Mouse (Mus musculus): Measurements from ENCODE around the gene Sox2.

Sox2 gene

DNA sequence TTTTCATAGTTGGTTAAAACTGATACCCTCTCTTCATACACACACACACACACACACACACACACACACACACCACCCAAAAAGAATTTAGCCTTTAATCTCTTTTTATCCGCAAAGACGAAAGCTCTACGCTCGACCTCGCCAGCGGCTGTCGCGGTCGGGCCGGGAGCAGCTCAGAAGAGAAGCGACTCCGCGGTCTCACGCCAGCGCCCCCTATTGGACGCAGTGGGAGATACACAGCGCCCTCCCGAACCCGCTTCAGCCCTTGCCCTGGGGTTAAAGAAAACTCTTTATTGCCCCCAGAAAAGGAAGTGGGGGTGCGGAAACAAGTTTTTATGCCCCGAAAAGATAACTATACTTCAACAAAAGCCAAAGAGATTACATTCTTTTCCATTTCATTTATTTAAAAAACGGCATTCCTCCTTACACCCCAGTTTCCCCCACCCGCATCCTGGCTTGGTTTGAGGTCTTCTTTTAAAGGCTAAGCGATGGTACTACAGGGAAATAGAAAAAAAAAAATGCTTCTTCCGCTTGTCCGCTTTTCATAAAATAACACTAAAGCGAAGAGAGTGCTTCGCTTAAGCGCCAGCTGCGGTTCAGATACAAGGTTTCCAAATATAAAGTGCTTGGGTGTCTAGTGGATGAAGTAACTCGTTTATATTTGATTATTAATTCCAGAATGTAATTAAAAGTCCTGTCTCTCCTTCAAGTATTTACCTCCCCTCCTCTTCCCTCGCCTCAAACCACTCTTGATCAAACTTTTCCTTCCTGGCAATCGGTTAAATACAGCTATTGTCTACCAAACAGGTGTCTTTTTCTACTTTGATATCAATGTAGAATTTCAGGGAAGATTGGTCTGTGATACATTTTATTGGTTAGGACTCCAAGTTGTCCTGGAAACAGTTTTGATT lies 9.3 kb upstream of the Sox2 start:
- in situ Hi-C loops (cut with MboI; ENCODE audit: low pct_unique_long_range_greater_than_20kb in 1 of 2, low sequenced_read_pairs in 2 of 2, unreplicated experiment in 1 of 2) = loop anchor here (10.0 to 25.0 kb wide), 3 partner anchors 134 to 846 kb away; no protein-coding TSS in a partner anchor

GRCm38 (mm10) chr3:34641756-34642497 lies 8.3 kb upstream of the Sox2 start:
- in situ Hi-C loops (cut with MboI; ENCODE audit: low pct_unique_long_range_greater_than_20kb in 1 of 2, low sequenced_read_pairs in 2 of 2, unreplicated experiment in 1 of 2) = loop anchor here (10.0 to 25.0 kb wide), 3 partner anchors 133 to 845 kb away; no protein-coding TSS in a partner anchor

DNA sequence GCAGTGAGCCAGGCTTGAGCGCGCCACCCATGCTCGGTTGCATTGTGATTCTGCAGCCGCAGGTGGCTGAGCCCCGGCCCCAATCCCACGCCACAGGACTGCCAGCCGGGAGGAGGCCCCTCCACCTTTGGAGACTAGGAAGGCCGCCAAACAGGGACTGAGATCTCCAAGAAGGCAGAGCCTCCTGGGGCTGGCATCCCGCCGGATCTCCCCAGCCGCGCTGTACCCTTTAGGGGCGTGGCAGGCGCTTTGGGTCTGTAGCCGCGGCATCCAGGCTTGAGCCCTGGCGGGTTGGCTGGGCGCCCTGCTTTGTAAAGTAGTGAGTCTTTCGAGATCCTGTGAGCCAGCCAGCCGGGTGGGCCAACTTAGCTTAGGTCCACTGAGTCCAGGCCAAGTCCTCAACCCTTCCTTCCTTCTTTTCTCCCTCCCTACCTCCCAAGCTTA lies 7.7 kb upstream of the Sox2 start:
- in situ Hi-C loops (cut with MboI; ENCODE audit: low pct_unique_long_range_greater_than_20kb in 1 of 2, low sequenced_read_pairs in 2 of 2, unreplicated experiment in 1 of 2) = loop anchor here (10.0 to 25.0 kb wide), 3 partner anchors 132 to 845 kb away; no protein-coding TSS in a partner anchor

GRCm38 (mm10) chr3:34643067-34643466 lies 7.1 kb upstream of the Sox2 start:
- in situ Hi-C loops (cut with MboI; ENCODE audit: low pct_unique_long_range_greater_than_20kb in 1 of 2, low sequenced_read_pairs in 2 of 2, unreplicated experiment in 1 of 2) = loop anchor here (10.0 to 25.0 kb wide), 3 partner anchors 132 to 844 kb away; no protein-coding TSS in a partner anchor

GRCm38 (mm10) chr3:34643536-34644115 lies 6.6 kb upstream of the Sox2 start:
- in situ Hi-C loops (cut with MboI; ENCODE audit: low pct_unique_long_range_greater_than_20kb in 1 of 2, low sequenced_read_pairs in 2 of 2, unreplicated experiment in 1 of 2) = loop anchor here (10.0 to 25.0 kb wide), 3 partner anchors 131 to 844 kb away; no protein-coding TSS in a partner anchor

- in situ Hi-C loops (cut with MboI; ENCODE audit: low pct_unique_long_range_greater_than_20kb in 1 of 2, low sequenced_read_pairs in 2 of 2, unreplicated experiment in 1 of 2) = loop anchor here (10.0 to 25.0 kb wide), 3 partner anchors 129 to 841 kb away; no protein-coding TSS in a partner anchor
These were observed 4.0 kb upstream of the Sox2 start for GRCm38 (mm10) chr3:34646169-34646568.

GRCm38 (mm10) chr3:34647688-34648087 lies 2.5 kb upstream of the Sox2 start:
- in situ Hi-C loops (cut with MboI; ENCODE audit: low pct_unique_long_range_greater_than_20kb in 1 of 2, low sequenced_read_pairs in 2 of 2, unreplicated experiment in 1 of 2) = loop anchor here (10.0 to 25.0 kb wide), 3 partner anchors 127 to 840 kb away; no protein-coding TSS in a partner anchor

- in situ Hi-C loops (cut with MboI; ENCODE audit: low pct_unique_long_range_greater_than_20kb in 1 of 2, low sequenced_read_pairs in 2 of 2, unreplicated experiment in 1 of 2) = loop anchor here (10.0 to 25.0 kb wide), 3 partner anchors 127 to 839 kb away; no protein-coding TSS in a partner anchor
These were observed 1.9 kb upstream of the Sox2 start for GRCm38 (mm10) chr3:34648105-34648832.

- in situ Hi-C loops (cut with MboI; ENCODE audit: low pct_unique_long_range_greater_than_20kb in 1 of 2, low sequenced_read_pairs in 2 of 2, unreplicated experiment in 1 of 2) = loop anchor here (10.0 to 25.0 kb wide), 3 partner anchors 126 to 838 kb away; no protein-coding TSS in a partner anchor
These were observed 1.1 kb upstream of the Sox2 start for GRCm38 (mm10) chr3:34648833-34649719.

DNA sequence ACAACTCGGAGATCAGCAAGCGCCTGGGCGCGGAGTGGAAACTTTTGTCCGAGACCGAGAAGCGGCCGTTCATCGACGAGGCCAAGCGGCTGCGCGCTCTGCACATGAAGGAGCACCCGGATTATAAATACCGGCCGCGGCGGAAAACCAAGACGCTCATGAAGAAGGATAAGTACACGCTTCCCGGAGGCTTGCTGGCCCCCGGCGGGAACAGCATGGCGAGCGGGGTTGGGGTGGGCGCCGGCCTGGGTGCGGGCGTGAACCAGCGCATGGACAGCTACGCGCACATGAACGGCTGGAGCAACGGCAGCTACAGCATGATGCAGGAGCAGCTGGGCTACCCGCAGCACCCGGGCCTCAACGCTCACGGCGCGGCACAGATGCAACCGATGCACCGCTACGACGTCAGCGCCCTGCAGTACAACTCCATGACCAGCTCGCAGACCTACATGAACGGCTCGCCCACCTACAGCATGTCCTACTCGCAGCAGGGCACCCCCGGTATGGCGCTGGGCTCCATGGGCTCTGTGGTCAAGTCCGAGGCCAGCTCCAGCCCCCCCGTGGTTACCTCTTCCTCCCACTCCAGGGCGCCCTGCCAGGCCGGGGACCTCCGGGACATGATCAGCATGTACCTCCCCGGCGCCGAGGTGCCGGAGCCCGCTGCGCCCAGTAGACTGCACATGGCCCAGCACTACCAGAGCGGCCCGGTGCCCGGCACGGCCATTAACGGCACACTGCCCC lies 586 bp downstream of the Sox2 start:
- in situ Hi-C loops (cut with MboI; ENCODE audit: low pct_unique_long_range_greater_than_20kb in 1 of 2, low sequenced_read_pairs in 2 of 2, unreplicated experiment in 1 of 2) = loop anchor here (5.0 kb wide), 2 partner anchors 97 to 112 kb away; no protein-coding TSS in a partner anchor

DNA sequence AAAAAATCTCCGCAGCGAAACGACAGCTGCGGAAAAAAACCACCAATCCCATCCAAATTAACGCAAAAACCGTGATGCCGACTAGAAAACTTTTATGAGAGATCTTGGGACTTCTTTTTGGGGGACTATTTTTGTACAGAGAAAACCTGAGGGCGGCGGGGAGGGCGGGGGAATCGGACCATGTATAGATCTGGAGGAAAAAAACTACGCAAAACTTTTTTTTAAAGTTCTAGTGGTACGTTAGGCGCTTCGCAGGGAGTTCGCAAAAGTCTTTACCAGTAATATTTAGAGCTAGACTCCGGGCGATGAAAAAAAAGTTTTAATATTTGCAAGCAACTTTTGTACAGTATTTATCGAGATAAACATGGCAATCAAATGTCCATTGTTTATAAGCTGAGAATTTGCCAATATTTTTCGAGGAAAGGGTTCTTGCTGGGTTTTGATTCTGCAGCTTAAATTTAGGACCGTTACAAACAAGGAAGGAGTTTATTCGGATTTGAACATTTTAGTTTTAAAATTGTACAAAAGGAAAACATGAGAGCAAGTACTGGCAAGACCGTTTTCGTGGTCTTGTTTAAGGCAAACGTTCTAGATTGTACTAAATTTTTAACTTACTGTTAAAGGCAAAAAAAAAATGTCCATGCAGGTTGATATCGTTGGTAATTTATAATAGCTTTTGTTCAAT lies 1.4 kb downstream of the Sox2 start:
- in situ Hi-C loops (cut with MboI; ENCODE audit: low pct_unique_long_range_greater_than_20kb in 1 of 2, low sequenced_read_pairs in 2 of 2, unreplicated experiment in 1 of 2) = loop anchor here (5.0 kb wide), 2 partner anchors 96 to 111 kb away; no protein-coding TSS in a partner anchor

DNA sequence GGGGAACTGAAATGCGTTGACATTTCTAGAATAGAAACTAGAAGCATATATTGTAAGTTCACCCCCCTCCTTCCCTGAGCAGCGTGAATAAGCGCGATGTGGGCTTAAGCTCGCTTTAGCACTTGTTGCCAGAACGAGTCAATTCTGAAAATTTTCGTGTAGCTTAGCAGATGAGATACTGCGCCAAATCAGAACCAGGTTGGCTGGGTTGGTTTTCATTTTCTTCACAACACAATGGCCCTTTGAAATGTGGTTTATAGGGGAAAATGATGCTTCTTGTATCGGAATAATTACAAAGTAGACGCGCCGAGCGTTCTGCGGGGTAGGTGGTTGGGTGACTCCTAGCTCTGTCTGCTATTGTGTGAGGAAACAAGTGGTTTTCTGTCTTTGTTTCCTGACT lies 2.4 kb downstream of the Sox2 start:
- in situ Hi-C loops (cut with MboI; ENCODE audit: low pct_unique_long_range_greater_than_20kb in 1 of 2, low sequenced_read_pairs in 2 of 2, unreplicated experiment in 1 of 2) = loop anchor here (5.0 kb wide), 2 partner anchors 95 to 110 kb away; no protein-coding TSS in a partner anchor

GRCm38 (mm10) chr3:34653235-34653976 lies 3.2 kb downstream of the Sox2 start:
- in situ Hi-C loops (cut with MboI; ENCODE audit: low pct_unique_long_range_greater_than_20kb in 1 of 2, low sequenced_read_pairs in 2 of 2, unreplicated experiment in 1 of 2) = loop anchor here (5.0 kb wide), 2 partner anchors 94 to 109 kb away; no protein-coding TSS in a partner anchor

DNA sequence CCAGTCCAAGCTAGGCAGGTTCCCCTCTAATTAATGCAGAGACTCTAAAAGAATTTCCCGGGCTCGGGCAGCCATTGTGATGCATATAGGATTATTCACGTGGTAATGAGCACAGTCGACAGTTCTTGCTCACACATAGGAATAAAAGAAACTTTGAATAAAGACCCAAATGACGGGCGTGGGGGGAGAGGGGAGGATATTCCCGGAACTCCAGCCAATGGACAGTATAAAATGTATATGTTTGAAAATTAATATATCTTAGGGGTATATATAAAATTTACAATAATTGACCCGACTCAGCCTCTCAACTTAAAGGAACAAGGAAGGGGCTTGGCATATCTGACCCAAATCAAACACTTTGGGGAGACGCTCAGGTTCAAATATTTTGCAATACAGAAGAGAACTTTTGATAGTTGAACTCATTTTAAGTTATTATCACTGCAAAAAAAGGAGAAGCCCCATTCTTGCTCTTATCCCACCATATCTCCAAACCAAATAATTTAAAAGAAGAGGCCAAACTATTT lies 3.8 kb downstream of the Sox2 start:
- in situ Hi-C loops (cut with MboI; ENCODE audit: low pct_unique_long_range_greater_than_20kb in 1 of 2, low sequenced_read_pairs in 2 of 2, unreplicated experiment in 1 of 2) = loop anchor here (5.0 kb wide), 2 partner anchors 93 to 108 kb away; no protein-coding TSS in a partner anchor
